Mouse (Mus musculus) kidney, adult 2 months (tissue): ENCODE measurements around the gene Fam184b. TPM values are rescaled to one million over a fixed set of nuclear protein-coding genes. Genes with fewer than 3 reads are reported as not detected.
A peak's percentile ranks its signal among the peaks of the same experiment; 100 is the strongest.

Experiments
- DNase-seq: peaks from one replicate; pipeline ENCODE4 v3.0.0; 2021
- H3K27ac ChIP-seq: fragments of 200-500 bp; 2 replicates; pipeline ENCODE4 v1.5.1; 2012; ENCODE audit warnings: low read depth, low read length, control low read depth, inconsistent platforms; ENCODE audit not compliant: insufficient read depth
- H3K27me3 ChIP-seq: fragments of 200-500 bp; replicated peaks from 2 replicates; pipeline ENCODE4 v1.6.1; 2012; ENCODE audit warnings: mild to moderate bottlenecking, moderate library complexity, low read length, inconsistent platforms; ENCODE audit not compliant: control insufficient read depth, insufficient read depth
- H3K36me3 ChIP-seq: fragments of 200-500 bp; 2 replicates; pipeline ENCODE4 v1.6.1; 2012; ENCODE audit warnings: mild to moderate bottlenecking, moderate library complexity, low read length, inconsistent platforms; ENCODE audit not compliant: control insufficient read depth, insufficient read depth
- H3K4me1 ChIP-seq: fragments of 200-500 bp; 2 replicates; pipeline ENCODE4 v1.6.1; 2011; ENCODE audit warnings: low read length; ENCODE audit not compliant: control insufficient read depth, insufficient read depth
- H3K4me3 ChIP-seq: fragments of 200-500 bp; 2 replicates; pipeline ENCODE4 v1.5.1; 2011; ENCODE audit warnings: mild to moderate bottlenecking, low read depth, low read length, control low read depth; ENCODE audit not compliant: insufficient read depth
- CTCF ChIP-seq: fragments of 200-500 bp; conservative IDR thresholded peaks from 2 replicates; pipeline ENCODE4 v1.5.1; 2011; ENCODE audit warnings: low read depth, mild to moderate bottlenecking, control low read depth, low read length, moderate library complexity, mixed read lengths; ENCODE audit not compliant: insufficient read depth, insufficient read length
- POLR2A ChIP-seq: fragments of 200-500 bp; IDR thresholded peaks from one replicate; pipeline ENCODE4 v1.6.1; 2011; ENCODE audit warnings: low read depth, low read length, control low read depth
- WGBS: fragments of 180-500 bp; shearing (Covaris S2); methylation state at CpG from one replicate; pipeline ENCODE4 v1.1.7; 2018; 5-methylcytosine and 5-hydroxymethylcytosine counted together
- polyA plus RNA-seq: library from polyadenylated mRNA; depleted of rRNA; stranded (reverse); fragments of >200 nt; gene quantifications from 2 replicates; pipeline ENCODE4 v1.2.3, GENCODE M21; 2012

Fam184b gene
- polyA plus RNA-seq, 1 experiment: 0.11 TPM

GRCm38 (mm10) chr5:45514599-45514998 lies 124.8 kb downstream of the Fam184b start:
- peak; percentile 78 for DNase-seq

GRCm38 (mm10) chr5:45513511-45513910 lies 125.9 kb downstream of the Fam184b start:
- H3K4me1 ChIP-seq: peaks cover 11% of the 10 kb centered on the region; the same call in 1 of the 2 replicates
- 80% methylated on average over 2 of the region's 2 CpGs for WGBS
- peak; percentile 31; the same call in 1 of the 2 replicates for TF ChIP-seq CTCF
- no peak for TF ChIP-seq POLR2A
- H3K27ac ChIP-seq: peak overlapping the region; percentile 96
- no peak overlapping the region for H3K4me3 ChIP-seq
- DNase-seq: peak; percentile 83
- no peaks in the 10 kb centered on the region for H3K27me3 ChIP-seq
- H3K36me3 ChIP-seq: no peaks in the 10 kb centered on the region; the same call in 1 of the 2 replicates

More at GRCm38 (mm10) chr5:45514599-45514998, 124.8 kb downstream of the Fam184b start:
- TF ChIP-seq CTCF (no peak), POLR2A (no peak)
- 30% methylated on average over 1 of the region's 1 CpGs for WGBS
- Histone ChIP-seq H3K27me3 (no peaks in the 10 kb centered on the region), H3K4me1 (peaks cover 11% of the 10 kb centered on the region; the same call in 1 of the 2 replicates), H3K4me3 (no peak overlapping the region), H3K36me3 (no peaks in the 10 kb centered on the region; the same call in 1 of the 2 replicates), H3K27ac (peak overlapping the region; percentile 96)

DNA sequence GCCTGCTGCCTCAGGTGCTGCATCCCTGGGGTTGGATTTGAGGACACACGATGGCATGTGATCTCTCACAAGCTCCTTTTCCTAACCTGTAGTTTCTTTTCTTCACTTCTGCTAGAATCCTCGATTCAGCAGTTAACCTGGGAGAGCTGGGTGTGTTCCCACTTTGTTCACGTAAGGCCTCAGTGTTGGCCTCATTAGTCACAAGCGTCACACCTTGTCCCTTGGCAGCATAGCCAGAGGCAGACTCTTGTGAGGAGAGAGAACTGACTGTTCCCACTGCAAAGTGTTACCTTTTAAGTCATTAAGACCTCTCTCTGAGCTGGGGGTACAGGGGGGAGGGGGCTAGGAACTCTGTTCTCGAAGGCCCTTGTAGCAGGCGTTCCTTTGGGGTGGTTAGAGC lies 126.5 kb downstream of the Fam184b start:
- TF ChIP-seq POLR2A (no peak), CTCF (no peak)
- Histone ChIP-seq H3K27ac (peak overlapping the region; percentile 59), H3K27me3 (no peaks in the 10 kb centered on the region)

GRCm38 (mm10) chr5:45510071-45510470 lies 129.3 kb downstream of the Fam184b start:
- WGBS: 66% methylated on average over 7 of the region's 7 CpGs
- Histone ChIP-seq H3K27ac (no peak overlapping the region), H3K36me3 (peaks cover 4% of the 10 kb centered on the region), H3K4me1 (peaks cover 7% of the 10 kb centered on the region; the same call in 1 of the 2 replicates), H3K4me3 (no peak overlapping the region), H3K27me3 (no peaks in the 10 kb centered on the region)
- no peak for DNase-seq
- no peak for TF ChIP-seq CTCF
- TF ChIP-seq POLR2A: no peak

More for the DNA sequence above, 126.5 kb downstream of the Fam184b start:
- Histone ChIP-seq H3K4me1 (peaks cover 11% of the 10 kb centered on the region; the same call in 1 of the 2 replicates), H3K36me3 (no peaks in the 10 kb centered on the region; the same call in 1 of the 2 replicates), H3K4me3 (no peak overlapping the region)
- 63% methylated on average over 6 of the region's 6 CpGs for WGBS
- DNase-seq: peak; percentile 68

DNA sequence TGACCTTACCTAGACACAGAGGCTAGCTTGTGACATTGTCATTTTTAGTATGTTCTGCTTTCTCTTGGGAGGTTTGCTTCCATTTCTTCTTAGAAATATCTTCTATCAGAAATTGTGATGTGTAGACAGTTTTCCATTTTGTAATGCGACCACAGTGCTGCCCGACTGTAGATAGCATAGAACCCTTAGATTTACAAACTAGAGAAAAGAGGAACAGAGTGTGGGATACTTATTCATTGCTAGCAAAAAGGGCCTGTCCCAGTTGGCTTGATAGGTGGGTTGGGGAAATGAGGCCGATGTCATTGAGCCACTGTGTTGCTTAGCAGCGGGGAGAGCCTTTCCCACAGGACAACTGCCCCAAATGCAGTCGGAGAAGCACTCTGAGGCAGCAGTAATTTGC lies 141.8 kb downstream of the Fam184b start:
- Histone ChIP-seq H3K4me3 (no peak overlapping the region), H3K36me3 (peaks cover 4% of the 10 kb centered on the region; the same call in 1 of the 2 replicates), H3K4me1 (peaks cover 6% of the 10 kb centered on the region; the same call in 1 of the 2 replicates), H3K27me3 (no peaks in the 10 kb centered on the region), H3K27ac (no peak overlapping the region)
- DNase-seq: no peak
- WGBS: 82% methylated on average over 5 of the region's 5 CpGs
- TF ChIP-seq POLR2A (no peak), CTCF (no peak)

- DNase-seq: peak; percentile 59
- peaks cover 10% of the 10 kb centered on the region; the same call in 1 of the 2 replicates for H3K4me1 ChIP-seq
- WGBS: 46% methylated on average over 12 of the region's 12 CpGs
- peak overlapping the region; percentile 35 for H3K27ac ChIP-seq
- no peak for TF ChIP-seq POLR2A
- TF ChIP-seq CTCF: no peak
- H3K27me3 ChIP-seq: no peaks in the 10 kb centered on the region
- peaks cover 2% of the 10 kb centered on the region; the same call in 1 of the 2 replicates for H3K36me3 ChIP-seq
- no peak overlapping the region for H3K4me3 ChIP-seq
Measured at GRCm38 (mm10) chr5:45496930-45497550, 142.4 kb downstream of the Fam184b start.

GRCm38 (mm10) chr5:45496479-45496878 lies 142.9 kb downstream of the Fam184b start:
- Histone ChIP-seq H3K4me1 (peaks cover 10% of the 10 kb centered on the region; the same call in 1 of the 2 replicates), H3K4me3 (no peak overlapping the region), H3K27me3 (no peaks in the 10 kb centered on the region), H3K36me3 (peaks cover 2% of the 10 kb centered on the region; the same call in 1 of the 2 replicates), H3K27ac (peak overlapping the region; percentile 35)
- DNase-seq: peak; percentile 21
- 50% methylated on average over 4 of the region's 4 CpGs for WGBS
- TF ChIP-seq POLR2A: no peak
- TF ChIP-seq CTCF: no peak
